Mouse (Mus musculus): ENCODE measurements around the gene Prr12.

- TF ChIP-seq POLR2A (IDR thresholded peaks at IDR 0.05; ENCODE audit: insufficient read depth, low read depth, low read length): no peak
- no peak for TF ChIP-seq EP300 (IDR thresholded peaks at IDR 0.05; ENCODE audit: insufficient read depth, low read depth, low read length)
These were observed 47.2 kb downstream of the Prr12 start for GRCm38 (mm10) chr7:45005321-45005992.

Measured in heart, adult 2 months (tissue).